Mouse (Mus musculus) E14TG2a.4 (cell line): Measurements from ENCODE around the gene Scimp.

ENCODE experiments used
- CTCF ChIP-seq: conservative IDR thresholded peaks from 2 replicates; pipeline ENCODE4 v1.5.1; 2014; ENCODE audit warnings: low read length
- POU5F1 ChIP-seq: IDR thresholded peaks from 2 replicates; pipeline ENCODE4 v1.6.1; 2014; ENCODE audit warnings: low read length, borderline replicate concordance

GRCm38 (mm10) chr11:70742581-70743459, 69.6 kb downstream of the Scimp start:
- TF ChIP-seq CTCF (no peak), POU5F1 (no peak)
